Mouse (Mus musculus) embryonic fibroblast, embryonic 13.5 days (primary cell): Measurements from ENCODE around the gene Itgav. TPM values are rescaled to one million over a fixed set of nuclear protein-coding genes. Genes with fewer than 3 reads are reported as not detected.
A peak's percentile ranks its signal among the peaks of the same experiment; 100 is the strongest.

Source experiments
- H3K27ac ChIP-seq: 2 replicates; pipeline ENCODE4 v1.5.1; 2012; ENCODE audit warnings: low read length, control low read depth, inconsistent platforms; ENCODE audit not compliant: insufficient read depth
- H3K4me1 ChIP-seq: 2 replicates; pipeline ENCODE4 v1.6.1; 2011; ENCODE audit warnings: low read length; ENCODE audit not compliant: control insufficient read depth, insufficient read depth
- H3K4me3 ChIP-seq: 2 replicates; pipeline ENCODE4 v1.5.1; 2011; ENCODE audit warnings: mild to moderate bottlenecking, control low read depth, low read length; ENCODE audit not compliant: insufficient read depth
- CTCF ChIP-seq: IDR thresholded peaks from 2 replicates; pipeline ENCODE4 v1.5.1; 2011; ENCODE audit warnings: mild to moderate bottlenecking, control low read depth, low read length, moderate library complexity, borderline replicate concordance; ENCODE audit not compliant: insufficient read depth
- POLR2A ChIP-seq: IDR thresholded peaks from 2 replicates; pipeline ENCODE4 v1.6.1; 2011; ENCODE audit warnings: low read depth, mild to moderate bottlenecking, control low read depth, low read length, moderate library complexity
- polyA plus RNA-seq: library from polyadenylated mRNA; stranded (reverse); fragments of >200 nt; gene quantifications from 2 replicates; pipeline ENCODE4 v1.2.4, GENCODE M21; 2011; ENCODE audit warnings: low read depth; ENCODE audit not compliant: missing spikeins, insufficient read length

The Itgav gene
- polyA plus RNA-seq: 219 and 315 TPM in 2 replicates

GRCm38 (mm10) chr2:83723921-83724826, at the start of gene Itgav:
Itgav (plus strand) TSS chr2:83724397.
- H3K4me1 ChIP-seq: peaks cover 10% of the 10 kb centered on the region
- TF ChIP-seq CTCF (no peak), POLR2A (peak; percentile 85)
- peak within 1 kb of the TSS; percentile 99 for H3K27ac ChIP-seq

DNA sequence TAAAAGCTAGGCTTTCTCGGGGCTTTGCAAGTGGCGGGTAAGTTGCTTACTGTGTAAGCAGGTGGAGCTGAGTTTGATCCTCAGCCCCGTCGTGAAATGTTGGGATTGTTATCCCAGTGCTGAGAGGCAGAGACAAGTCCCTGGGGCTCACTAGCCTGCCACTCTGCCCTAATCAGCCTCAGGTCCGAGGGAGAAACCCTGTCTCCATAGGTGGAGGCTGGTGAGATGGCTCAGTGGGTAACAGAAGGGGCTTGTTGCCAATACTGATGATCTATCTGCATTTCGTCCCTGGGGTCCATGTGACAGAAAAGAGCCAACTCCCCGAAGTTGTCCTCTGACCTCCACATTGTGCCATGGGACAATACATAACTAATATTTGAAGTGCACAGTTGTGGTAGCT, 49.8 kb upstream of the Itgav start:
- no peak overlapping the region for H3K27ac ChIP-seq
- TF ChIP-seq CTCF (no peak), POLR2A (no peak)

More at GRCm38 (mm10) chr2:83723921-83724826, at the start of gene Itgav:
- peak within 1 kb of the TSS; percentile 100 for H3K4me3 ChIP-seq

GRCm38 (mm10) chr2:83674896-83675295, 49.3 kb upstream of the Itgav start:
- no peak overlapping the region for H3K4me3 ChIP-seq
- no peak overlapping the region for H3K27ac ChIP-seq
- TF ChIP-seq POLR2A (no peak), CTCF (no peak)
- peaks cover 25% of the 10 kb centered on the region for H3K4me1 ChIP-seq

More for the DNA sequence above, 49.8 kb upstream of the Itgav start:
- Histone ChIP-seq H3K4me3 (no peak overlapping the region), H3K4me1 (peaks cover 25% of the 10 kb centered on the region)

DNA sequence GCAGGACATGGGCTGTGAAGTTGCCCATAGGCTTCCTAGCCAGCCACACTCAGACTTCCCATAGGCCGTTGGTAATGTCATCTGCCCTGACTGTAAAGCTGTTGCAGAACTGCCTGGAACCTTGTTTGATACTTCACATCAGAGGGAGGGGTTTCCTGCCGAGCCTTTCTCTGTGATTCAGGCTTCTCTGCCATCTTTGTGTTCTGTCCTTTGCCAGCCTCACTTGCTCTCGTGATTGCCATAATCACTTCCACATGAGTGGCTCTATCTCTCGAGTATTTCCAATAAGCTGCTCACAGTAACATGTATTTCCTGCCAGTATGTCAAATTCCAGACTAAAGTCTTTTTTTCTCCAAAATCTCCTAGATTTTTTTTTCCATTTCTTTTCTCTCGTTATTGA, 48.5 kb upstream of the Itgav start:
- TF ChIP-seq CTCF (no peak), POLR2A (no peak)
- Histone ChIP-seq H3K27ac (peak overlapping the region; percentile 84), H3K4me1 (peaks cover 25% of the 10 kb centered on the region), H3K4me3 (no peak overlapping the region)

GRCm38 (mm10) chr2:83676226-83676870, 47.8 kb upstream of the Itgav start:
- Histone ChIP-seq H3K27ac (peak overlapping the region; percentile 84), H3K4me1 (peaks cover 28% of the 10 kb centered on the region)
- TF ChIP-seq CTCF (no peak), POLR2A (no peak)

DNA sequence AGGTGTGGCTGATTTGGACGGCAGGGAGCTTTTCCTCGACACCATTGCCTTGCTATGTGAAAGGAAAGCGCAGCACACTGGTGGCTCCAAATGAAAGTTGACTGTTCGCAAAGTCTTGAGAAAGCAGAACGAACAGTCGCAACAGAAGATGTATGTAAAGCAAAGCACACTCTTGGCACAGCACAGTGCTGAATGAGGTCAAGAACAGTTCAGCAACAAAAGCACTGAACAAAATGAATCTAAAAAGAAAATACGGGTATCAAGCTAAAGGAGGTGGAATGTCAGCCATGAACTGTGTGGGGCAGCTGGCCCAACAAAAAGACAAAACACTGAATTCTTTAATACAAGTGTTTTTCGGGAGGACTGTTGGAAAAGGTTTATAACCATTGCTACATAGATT, 42.9 kb upstream of the Itgav start:
- H3K27ac ChIP-seq: no peak overlapping the region; the same call in 1 of the 2 replicates
- TF ChIP-seq CTCF (no peak), POLR2A (no peak)

More at GRCm38 (mm10) chr2:83676226-83676870, 47.8 kb upstream of the Itgav start:
- H3K4me3 ChIP-seq: no peak overlapping the region

GRCm38 (mm10) chr2:83681785-83682184, 42.4 kb upstream of the Itgav start:
- peaks cover 8% of the 10 kb centered on the region for H3K4me1 ChIP-seq
- no peak overlapping the region for H3K4me3 ChIP-seq
- H3K27ac ChIP-seq: no peak overlapping the region; the same call in 1 of the 2 replicates
- TF ChIP-seq POLR2A: no peak
- TF ChIP-seq CTCF: no peak

More for the DNA sequence above, 42.9 kb upstream of the Itgav start:
- Histone ChIP-seq H3K4me3 (no peak overlapping the region), H3K4me1 (peaks cover 11% of the 10 kb centered on the region)

- TF ChIP-seq POLR2A (no peak), CTCF (no peak)
- H3K4me3 ChIP-seq: no peak overlapping the region
- H3K27ac ChIP-seq: peak overlapping the region; percentile 35; the same call in 1 of the 2 replicates
- peaks cover 8% of the 10 kb centered on the region for H3K4me1 ChIP-seq
Measured at GRCm38 (mm10) chr2:83682282-83682681, 41.9 kb upstream of the Itgav start.

- H3K4me3 ChIP-seq: no peak overlapping the region
- H3K27ac ChIP-seq: no peak overlapping the region
- peaks cover 8% of the 10 kb centered on the region for H3K4me1 ChIP-seq
- no peak for TF ChIP-seq POLR2A
- TF ChIP-seq CTCF: no peak
Measured at GRCm38 (mm10) chr2:83683731-83684519, 40.3 kb upstream of the Itgav start.
